Mouse (Mus musculus) urinary bladder, postnatal 4 days (tissue): Measurements from ENCODE around the gene Plpp6.
"Not testable (repeated sequence)": the region's sequence is repeated elsewhere in the genome, so short reads cannot be mapped to it uniquely, and the experiment has no call there.

Experiments used
- DNase-seq, 2 experiments: peaks; one replicate each; pipeline ENCODE4 v3.0.0; 2021 to 2022; ENCODE audit warnings: low spot score in 2 of 2

Plpp6 gene

DNA sequence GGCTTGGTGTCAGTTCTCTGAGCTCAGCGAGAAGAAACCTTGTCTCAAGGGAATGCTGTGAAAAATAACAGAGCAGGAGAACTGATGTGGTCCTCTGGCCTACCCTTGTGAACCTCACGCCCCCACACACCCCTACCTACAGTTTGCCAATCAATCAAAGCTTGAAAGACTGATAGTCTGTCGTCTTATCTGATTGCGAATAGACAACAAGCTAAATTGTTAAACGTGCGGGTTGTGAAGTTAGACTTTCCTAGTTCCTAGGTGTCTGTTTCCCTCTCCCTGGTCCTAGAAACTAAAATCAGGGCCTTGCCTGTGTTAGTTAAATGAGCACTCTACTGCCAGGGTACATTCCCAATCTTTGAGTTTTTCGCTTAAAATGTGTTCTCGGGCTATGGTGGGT lies 25.8 kb downstream of the Plpp6 start:
- no peak for DNase-seq

DNA sequence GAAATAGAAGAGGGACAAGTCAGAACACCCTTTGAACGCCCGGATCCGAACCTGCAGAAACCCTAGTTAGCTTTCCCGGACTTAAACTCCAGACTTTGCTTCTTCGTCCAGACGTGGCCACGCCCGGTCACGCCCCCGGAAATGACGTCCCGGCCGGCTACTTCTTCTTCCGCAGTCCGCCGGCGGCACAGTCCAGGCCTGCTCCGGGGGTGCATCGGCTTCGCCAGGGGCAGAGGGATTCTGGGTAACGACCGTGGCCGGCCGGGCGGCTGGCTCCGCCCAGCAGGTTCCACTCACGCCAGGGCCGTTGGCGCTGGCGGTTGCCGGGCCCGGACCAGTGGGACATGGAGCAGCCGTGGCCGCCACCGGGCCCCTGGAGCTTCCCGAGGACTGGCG lies 26.4 kb downstream of the Plpp6 start, which contains the start of gene Cdc37l1:
Gene Cdc37l1, plus strand, starts transcription at position 159 of the 396 bp plus-strand sequence.
- peak; percentile 96 to 99 for DNase-seq

DNA sequence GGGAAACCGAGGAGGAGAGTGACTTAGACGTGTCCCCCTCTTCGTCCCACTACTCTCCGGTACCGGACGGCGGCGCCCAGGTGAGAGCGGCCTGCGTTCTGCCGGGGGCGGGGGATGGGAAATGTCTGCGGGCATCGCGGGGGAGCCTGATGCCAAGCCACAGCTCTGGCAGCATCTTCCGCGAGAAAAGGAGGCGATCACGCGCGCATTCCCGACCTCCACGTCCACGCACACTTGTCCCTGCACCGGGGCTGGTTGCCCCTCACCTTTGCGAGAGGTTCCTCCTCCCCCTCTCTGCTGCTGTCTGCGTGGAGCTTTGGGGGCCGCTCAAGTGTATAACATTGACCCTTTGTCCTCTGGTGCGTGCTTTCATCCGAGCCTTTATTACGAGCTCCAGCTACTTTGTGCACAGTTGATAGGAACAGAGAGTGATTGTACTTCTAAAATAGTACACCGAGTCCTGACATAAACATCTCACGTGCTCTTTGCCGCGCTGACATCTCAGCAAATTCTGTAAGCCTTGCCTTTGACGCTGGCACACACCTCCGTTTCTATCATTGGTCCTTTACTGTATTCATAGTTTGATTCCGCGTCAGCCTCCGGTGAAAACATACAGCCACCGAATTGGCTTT lies 27.0 kb downstream of the Plpp6 start:
- no peak for DNase-seq

DNA sequence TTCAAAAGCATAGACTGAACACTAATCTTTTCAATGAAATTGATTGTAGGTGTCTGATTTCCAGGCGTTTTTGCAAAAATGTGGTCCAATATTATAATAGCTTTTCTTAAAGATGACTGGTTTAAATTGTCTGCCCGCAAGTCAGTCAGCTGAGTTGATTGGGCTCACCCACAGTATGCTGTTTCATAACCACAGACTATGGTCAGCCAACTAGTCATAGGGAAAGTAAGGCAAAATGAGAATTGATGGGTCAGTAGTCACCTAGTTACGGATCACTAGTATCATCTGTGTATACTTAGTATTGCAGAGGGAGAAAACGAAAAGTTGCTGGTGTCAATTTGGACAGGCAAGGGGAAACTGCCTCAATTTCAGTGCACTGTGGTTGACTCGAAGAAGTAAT lies 27.6 kb downstream of the Plpp6 start:
- no peak for DNase-seq

GRCm38 (mm10) chr19:28994870-28995269 lies 31.1 kb downstream of the Plpp6 start:
- DNase-seq, result no peak

DNA sequence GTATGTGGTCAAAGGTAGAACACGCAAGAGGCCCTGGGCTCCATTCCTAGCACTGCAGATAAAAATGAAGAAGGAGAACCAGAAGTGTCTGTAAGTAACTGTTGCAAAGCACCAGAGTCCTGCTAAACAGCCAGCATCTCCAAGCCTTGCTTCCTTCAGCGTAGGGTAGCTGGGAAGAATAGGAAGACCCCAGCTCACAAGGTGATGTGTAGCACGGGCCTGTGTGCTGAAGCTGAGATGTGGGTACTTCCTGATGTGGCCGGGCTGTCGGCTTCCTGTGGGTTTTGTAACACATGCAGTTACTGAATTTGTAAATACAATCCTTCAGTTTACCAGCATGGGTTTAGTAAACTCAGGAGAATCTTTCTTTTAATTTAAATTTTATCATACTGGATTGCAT lies 31.6 kb downstream of the Plpp6 start:
- no peak for DNase-seq

DNA sequence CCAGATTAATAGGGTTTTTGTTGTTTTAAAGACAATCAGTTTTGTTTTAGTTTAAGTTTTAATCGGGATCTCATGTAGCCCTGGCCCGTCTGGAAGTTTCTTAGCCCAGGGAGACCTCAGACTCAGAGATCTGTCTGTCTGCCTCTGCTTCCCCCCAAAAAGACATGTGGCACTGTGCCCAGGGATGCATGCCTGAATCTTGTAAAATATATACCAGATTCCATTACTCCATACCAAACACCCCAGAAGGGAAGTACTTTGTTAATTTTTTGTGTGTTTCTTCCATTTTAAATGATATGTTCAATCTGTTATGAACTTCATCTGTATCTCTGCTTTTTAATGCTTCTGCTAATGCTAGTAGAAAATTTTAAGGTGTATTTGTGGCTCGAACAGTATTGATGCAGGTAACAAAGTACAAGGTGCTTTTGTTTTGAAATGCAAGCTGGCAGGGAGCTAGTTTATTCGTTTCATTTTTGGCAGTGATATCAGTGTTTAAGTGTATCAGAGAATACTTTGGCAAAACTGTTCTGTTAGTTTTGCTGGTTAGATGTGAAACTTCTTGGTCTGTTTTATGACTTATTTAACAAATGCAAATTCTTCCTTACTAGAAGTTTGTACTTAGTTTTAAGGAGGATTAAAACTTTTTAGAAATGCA lies 34.4 kb downstream of the Plpp6 start:
- DNase-seq, result no peak

- not testable (repeated sequence) for DNase-seq
Measured at GRCm38 (mm10) chr19:29000321-29000720, 36.6 kb downstream of the Plpp6 start.

DNA sequence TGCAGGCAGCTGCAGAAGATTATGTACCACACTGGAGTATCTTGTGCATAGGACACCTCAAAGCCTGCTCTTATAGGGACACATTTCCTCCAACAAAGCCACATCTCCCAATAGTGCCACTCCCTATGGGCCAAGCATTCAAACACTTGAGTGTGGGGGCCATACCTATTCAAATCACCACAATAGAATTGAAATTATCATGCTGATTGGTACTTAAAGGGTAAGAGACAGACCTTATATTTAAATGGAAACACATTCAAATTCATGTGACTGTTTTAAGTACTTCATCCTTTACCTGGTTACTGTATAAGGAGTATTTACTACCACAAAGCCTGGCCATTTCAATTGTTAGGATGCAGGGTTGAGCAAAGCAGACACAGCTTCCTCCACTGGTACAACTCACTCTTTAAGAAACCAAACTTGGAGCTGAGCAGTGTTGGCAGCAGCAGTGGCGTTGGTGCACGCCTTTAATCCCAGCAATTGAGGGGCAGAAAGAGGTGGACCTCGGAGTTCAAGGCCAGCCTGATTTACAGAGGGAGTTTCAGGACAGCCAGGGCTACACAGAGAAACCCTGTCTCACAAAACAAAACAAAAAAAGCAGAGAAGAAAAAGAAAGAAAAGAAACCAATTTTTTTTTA lies 44.4 kb downstream of the Plpp6 start:
- DNase-seq, result no peak

DNA sequence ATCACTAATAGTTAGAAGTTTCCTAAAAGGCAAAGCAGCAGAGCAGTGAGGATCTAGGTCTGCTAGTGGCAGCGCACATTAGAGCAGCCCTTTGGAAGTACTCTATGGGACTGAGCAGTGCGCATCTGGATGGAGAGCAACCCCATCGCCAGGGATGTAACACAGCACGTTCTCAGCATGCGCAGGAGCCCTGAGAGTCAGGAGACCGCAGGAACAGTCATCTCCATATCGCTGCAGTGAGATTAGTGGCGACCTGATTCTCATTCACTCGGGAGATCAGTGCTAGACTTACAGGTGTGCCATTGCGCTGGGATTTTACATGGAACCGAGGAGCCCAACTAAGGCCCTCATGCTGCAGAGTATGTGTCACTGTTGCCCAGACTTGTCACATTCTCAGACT lies 45.3 kb downstream of the Plpp6 start:
- DNase-seq, result no peak

GRCm38 (mm10) chr19:29011355-29011990 lies 47.7 kb downstream of the Plpp6 start:
- DNase-seq, result no peak

DNA sequence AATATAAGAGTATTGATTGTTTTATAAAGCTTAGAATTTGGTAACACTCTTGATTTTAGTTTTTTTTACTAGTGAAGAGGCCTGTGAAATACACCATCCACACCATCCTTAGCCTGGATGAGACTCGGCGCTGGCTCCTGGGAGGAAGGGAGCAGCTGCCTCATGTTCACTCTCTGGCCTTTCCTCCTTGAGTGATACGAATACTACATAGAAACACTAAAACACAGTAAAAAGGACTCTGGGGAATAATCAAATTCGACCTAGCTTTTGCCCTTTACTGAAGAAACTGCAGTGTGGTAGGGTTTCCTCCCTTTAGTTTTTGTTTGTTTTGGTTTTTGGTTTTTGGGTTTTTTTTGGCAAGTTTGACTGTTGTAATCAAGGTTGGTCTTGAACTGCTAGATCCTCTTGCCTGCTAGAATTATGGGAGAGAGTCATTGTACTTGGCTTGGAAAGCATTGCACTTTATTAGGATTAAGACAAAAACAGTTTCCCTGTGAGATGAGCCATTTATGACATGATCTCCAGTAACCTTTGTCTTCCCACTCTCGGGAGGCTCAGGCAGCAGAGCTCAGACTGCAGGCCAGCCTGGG lies 50.8 kb downstream of the Plpp6 start:
- no peak for DNase-seq

- DNase-seq, result no peak
Measured at GRCm38 (mm10) chr19:29015410-29016203, 51.9 kb downstream of the Plpp6 start.

DNA sequence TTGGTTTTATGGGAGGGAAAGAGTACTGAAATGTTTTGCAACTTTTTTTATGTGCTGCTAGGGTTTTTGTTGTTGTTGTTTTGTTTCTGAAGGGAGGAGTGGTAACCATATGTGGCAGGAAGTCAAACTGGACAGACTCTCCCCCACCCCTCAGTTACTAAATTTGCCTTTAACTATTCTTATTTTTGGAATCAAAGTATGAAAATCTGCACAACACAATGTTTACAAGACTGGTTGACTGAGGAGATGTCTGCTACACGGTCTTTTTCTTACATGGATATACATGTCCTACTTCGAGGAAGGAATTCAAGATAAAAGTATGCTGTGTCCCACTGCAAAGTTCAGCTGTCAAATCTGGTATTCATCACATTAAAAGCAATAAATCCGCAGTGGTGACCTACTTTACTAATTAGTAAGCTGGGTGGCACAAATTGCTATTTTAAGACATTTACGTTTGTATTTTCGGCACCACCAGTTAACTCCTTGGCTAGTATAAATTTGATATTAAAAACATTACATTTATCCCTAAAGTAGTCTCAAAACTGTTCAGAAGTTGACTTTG lies 52.5 kb downstream of the Plpp6 start:
- no peak for DNase-seq
